Mouse (Mus musculus) heart, adult 2 months (tissue): Measurements from ENCODE around the gene Slc25a29.

ENCODE experiments used
- CTCF ChIP-seq: fragments of 200-600 bp; IDR thresholded peaks from 2 replicates; pipeline ENCODE4 v1.8.1; 2022; ENCODE audit warnings: antibody characterized with exemption, mild to moderate bottlenecking, moderate library complexity
- POLR2A ChIP-seq: fragments of 200-500 bp; IDR thresholded peaks from 2 replicates; pipeline ENCODE4 v1.6.1; 2011; ENCODE audit warnings: mild to moderate bottlenecking, low read depth, low read length, control low read depth; ENCODE audit not compliant: insufficient read depth

GRCm38 (mm10) chr12:108827641-108828040, 8.0 kb downstream of the Slc25a29 start:
- TF ChIP-seq CTCF (no peak), POLR2A (no peak)
